Mouse (Mus musculus): ENCODE results near the gene Slc44a3.

The Slc44a3 gene

GRCm38 (mm10) chr3:121427520-121427908 is 104.7 kb downstream of the Slc44a3 start:
- DNase-seq (ENCODE audit: low spot score), result peak; percentile 93

GRCm38 (mm10) chr3:121426621-121427519 is 105.3 kb downstream of the Slc44a3 start:
- DNase-seq (ENCODE audit: low spot score), result peak; percentile 85

- peak; percentile 98 for DNase-seq (ENCODE audit: low spot score)
These were observed 106.2 kb downstream of the Slc44a3 start, which contains the start of gene Cnn3 for GRCm38 (mm10) chr3:121425861-121426620. Gene Cnn3, plus strand, starts transcription at chr3:121426497.

- no peak for DNase-seq (ENCODE audit: low spot score)
These were observed 109.8 kb downstream of the Slc44a3 start for GRCm38 (mm10) chr3:121422405-121422804.

- DNase-seq (ENCODE audit: low spot score), result peak; percentile 31
These were observed 113.3 kb downstream of the Slc44a3 start for GRCm38 (mm10) chr3:121418850-121419435.

- peak; percentile 53 for DNase-seq (ENCODE audit: low spot score)
These were observed 114.0 kb downstream of the Slc44a3 start for GRCm38 (mm10) chr3:121418251-121418601.

- peak; percentile 27 for DNase-seq (ENCODE audit: low spot score)
These were observed 114.6 kb downstream of the Slc44a3 start for GRCm38 (mm10) chr3:121417379-121418250.

- DNase-seq (ENCODE audit: low spot score), result no peak
These were observed 115.7 kb downstream of the Slc44a3 start for GRCm38 (mm10) chr3:121416171-121417154.

- no peak for DNase-seq (ENCODE audit: low spot score)
These were observed 120.8 kb downstream of the Slc44a3 start for GRCm38 (mm10) chr3:121411450-121411849.
